Mouse (Mus musculus): Measurements from ENCODE around the gene Zfp65.

GRCm38 (mm10) chr13:67728641-67729318 lies at the start of gene Zfp65:
- no peak for TF ChIP-seq CTCF (IDR thresholded peaks at IDR 0.05; ENCODE audit: insufficient read depth, low read depth, low read length)
- no peak for TF ChIP-seq POLR2A (IDR thresholded peaks at IDR 0.05; ENCODE audit: insufficient read depth, low read depth, low read length)
